Mouse (Mus musculus) adrenal gland, postnatal 10 days (tissue): ENCODE measurements around the gene E2f7. TPM values are rescaled to one million over a fixed set of nuclear protein-coding genes. Genes with fewer than 3 reads are reported as not detected.

Experiments used
- DNase-seq: peaks from one replicate; pipeline ENCODE4 v3.0.0; 2021; ENCODE audit warnings: mixed read lengths
- total RNA-seq, 2 experiments: library from RNA; stranded (reverse); gene quantifications; 2 replicates each; pipeline ENCODE4 v1.2.3; 2021

Gene E2f7
- total RNA-seq, 2 experiments from 2014 or later, result 6.4 to 9.9 TPM

DNA sequence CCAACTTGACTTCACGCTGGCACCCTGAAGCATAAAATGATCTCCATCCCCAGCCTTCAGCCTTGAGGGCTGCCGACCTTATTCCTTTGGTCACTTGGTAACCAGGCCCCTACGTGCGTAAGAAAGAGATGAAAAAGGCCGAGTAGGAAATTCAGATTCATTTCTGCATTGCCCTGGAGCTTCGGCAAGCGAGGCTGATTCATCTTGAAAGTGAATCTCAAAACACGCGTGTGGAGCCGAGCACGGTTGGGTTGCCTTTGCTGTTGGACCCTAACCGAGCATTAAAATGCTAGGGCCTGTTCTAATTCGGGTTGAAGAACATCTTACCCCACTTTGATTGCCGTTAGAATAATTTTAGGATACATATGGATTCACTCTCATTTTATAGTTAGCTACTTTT, 28.6 kb downstream of the E2f7 start:
- DNase-seq, result no peak

DNA sequence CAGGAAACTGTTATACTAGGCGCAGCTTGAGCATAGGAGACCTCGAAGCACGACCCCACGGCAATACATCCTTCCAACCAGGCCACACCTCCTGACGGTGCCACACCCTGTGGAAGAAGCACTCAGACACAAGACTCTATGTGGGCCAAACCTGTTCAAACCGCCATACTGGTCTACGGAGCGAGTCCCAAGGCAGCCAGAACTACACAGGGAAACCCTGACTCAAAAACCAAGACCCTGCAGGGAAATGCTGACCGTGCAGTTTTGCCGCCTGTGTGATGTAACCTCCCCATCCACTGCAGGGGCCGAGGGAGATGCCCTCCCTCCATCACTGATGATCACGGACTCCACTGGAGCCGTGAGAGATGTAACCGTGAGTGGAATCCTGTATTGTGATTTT, 36.5 kb downstream of the E2f7 start:
- no peak for DNase-seq

DNA sequence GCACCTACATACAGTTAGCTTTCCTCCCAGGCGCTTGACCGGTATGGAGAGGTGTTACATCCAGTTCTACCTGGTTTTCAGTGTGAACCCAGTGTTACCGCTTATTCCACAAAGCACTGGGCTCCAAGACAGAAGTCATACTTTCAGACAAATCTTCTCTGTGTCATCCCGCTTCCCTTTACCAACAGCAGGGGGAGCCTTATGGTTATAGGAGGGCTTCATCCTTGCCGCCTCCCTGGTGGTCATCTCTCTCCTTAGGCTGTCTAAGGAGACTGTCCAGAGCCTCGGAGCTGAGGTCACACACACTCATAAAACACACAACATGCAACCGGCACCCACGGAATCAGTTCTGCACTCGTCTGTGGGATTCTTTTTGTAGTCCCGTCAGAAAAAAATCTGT, 37.4 kb downstream of the E2f7 start:
- no peak for DNase-seq

DNA sequence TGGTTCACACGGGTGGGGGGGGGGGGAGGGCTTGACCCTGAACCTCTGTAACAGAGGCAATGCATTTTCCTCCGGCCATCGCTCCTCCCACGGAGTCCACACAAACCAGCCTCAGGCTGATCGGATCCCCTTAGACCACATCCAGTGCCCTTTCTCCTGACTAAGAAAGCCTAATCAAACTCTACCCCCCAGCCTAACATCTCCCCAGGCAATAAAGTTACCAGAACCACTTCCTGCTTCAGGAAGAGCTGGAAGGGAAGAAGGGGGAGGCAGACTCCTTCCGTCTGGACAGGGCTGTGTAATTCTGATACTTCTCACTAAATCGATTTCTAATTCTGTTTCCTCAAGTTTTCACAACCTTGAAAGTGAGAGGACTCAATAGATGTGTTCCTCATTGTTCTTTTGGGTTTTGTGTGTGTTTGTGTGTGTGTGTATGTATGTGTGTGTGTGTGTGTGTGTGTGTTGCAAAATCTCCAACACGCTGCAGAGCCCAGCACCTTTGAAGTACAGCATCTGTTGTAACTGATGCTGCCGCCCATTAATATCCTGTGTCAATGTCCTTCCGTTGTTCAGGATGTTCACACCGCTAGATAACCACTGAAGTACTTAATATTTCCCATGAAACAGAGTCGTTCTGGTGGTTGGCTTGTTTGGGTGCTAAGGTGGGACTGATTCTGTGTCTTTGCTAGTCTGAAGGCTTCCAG, 43.0 kb downstream of the E2f7 start:
- DNase-seq, result no peak

DNA sequence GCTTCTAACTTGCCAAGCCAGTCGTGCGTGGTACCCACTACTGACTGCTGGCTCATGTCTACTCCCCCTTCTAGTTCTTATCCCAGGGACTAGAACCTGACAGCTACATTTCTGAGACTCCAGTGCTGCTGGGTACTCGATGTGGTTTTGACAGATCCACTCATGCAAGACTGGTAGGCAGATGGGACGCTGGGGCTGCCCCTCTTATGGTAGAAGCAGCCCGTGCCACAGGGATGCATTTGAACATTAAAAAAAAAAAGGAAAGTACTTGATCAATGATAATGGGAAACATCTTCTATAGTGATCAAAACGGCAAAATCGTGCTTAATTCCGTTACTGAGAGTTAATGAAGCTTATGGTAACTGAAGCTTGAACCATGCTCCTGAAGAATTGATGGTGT, 44.4 kb downstream of the E2f7 start:
- no peak for DNase-seq

DNA sequence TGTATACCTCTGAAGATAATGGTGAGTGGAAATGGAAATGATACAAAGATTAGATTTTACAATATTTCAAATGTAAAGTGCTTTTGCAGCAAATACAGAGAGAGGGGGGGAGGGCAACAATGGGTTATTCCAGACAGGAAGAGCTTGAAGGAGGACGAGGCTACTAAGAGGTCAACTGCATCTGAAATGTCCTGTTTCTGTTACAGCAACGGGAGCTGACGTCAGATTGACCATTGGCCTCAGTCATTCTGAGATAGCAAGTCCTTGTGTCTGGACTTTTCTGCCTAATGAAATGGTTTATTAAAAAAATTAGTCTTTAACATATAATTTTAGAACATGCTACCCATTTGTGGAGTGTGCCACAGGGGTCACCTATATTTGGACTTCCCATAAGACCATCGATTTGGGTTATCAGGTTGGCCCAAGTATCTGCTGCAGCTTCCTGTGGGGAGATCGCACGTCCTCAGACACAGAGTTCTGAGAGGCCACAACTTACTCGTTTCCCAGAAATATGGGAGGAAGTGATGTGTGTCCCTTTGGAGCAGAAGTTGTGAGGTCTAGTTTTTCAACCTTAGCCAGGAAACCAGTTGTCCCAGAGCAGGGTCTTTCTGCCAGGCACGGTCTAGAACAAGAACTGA, 48.0 kb downstream of the E2f7 start:
- no peak for DNase-seq

DNA sequence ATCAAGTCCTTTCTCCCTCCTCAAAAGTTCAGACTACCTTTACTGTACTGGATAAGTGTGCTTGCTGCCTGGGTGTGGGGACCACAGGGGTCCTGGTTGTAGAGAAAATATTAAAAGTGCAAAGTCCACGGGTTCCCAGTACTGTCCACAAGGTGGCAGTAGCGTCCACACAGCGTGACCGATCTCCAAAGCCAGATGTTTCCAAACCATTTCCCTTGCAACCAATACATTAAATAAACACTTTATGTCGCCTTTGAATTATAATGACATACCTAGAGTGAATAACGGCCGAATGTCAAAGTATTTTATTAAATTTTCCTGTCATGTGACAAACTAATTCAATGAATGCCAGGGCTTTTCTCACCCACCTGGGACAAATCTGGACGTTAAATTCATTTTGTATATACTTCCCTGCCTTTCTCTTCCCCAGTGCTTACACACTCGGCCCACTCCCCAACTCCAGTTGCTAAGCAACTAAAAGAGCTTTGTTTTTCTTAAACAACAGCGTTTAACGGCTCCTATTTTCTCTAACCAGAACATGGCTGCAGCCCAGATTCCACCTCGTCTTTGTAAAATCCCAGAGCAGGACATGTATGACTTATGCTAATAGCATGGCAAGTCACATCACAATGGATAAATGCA, 49.4 kb downstream of the E2f7 start:
- DNase-seq, result peak; percentile 68

DNA sequence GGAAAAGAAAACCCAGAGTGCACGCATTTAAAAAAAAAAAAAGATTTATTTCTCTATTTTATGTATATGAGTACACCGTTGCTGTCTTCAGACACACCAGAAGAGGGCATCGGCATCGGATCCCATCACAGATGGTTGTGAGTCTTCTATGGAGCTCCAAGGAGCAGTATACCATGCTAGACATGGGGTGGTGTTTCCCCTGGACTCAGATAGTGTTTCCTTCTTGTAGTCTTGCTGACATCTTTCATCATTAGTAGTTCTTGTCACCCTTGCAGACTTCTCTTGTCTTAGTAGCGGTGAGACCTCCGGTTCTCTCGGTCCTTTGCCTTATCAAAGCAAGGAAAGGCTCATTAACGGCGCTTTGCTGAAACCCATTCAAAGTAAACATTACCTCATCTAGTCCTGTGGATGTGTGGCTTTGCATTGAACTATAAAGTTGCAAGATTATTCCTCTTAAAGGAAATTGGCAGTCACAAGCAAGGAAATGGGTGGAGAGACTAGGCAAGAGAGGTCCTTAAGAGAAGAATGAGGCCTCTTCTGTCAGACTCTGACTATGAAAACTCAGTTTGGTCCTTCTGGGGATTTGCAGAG, 50.1 kb downstream of the E2f7 start:
- no peak for DNase-seq

DNA sequence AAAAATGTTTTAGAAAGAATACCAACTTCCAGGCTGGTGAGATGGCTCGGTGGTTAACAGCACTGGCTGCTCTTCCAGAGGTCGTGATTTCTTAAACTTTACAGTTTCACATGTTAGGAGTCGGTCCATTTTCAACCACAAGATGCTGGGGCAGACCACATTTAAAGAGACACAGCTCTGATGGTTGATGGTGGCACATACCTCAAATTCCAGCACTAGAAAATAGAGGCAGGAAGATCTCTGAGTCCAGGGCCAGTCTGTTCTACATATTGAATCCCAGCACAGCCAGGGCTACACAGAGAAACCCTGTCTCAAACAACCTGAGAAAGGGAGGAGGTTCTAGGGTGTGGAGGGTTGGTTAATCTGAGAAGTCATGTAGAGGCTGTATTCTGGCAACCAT, 56.1 kb downstream of the E2f7 start:
- DNase-seq, result no peak

DNA sequence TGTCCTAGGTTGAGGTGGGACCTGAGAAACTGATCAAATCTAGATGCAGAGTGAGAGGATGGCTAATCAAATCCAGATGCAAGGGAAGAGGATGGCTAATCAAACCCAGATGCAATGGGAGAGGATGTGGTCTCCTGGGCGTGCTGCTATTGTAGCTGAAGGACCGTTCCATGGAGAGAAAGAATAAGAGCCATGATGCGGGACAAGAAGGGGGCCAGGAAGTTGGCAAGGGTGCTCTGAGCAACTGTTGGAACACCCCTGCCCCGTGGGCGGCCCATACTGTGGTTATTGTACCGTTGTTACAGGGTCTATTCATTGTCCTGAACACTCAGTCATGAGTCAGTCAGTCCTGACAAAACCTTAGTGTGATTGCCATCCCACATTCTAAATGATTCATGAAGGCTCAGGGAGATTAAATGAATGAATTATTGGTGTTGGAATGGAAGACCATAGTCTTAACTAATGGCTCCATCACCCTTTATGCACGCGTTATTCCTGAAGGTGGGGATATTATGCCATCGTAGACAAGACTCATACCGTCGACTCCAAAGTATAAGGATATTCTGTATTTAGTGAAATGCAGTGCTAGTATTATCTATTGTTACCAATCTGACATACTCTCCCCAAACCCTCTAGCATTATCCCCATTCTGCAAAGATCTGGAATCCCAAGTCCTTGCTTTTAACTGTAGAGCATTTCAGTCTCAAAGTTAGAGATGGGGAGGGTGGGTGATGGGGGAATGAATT, 59.2 kb downstream of the E2f7 start:
- DNase-seq, result no peak

DNA sequence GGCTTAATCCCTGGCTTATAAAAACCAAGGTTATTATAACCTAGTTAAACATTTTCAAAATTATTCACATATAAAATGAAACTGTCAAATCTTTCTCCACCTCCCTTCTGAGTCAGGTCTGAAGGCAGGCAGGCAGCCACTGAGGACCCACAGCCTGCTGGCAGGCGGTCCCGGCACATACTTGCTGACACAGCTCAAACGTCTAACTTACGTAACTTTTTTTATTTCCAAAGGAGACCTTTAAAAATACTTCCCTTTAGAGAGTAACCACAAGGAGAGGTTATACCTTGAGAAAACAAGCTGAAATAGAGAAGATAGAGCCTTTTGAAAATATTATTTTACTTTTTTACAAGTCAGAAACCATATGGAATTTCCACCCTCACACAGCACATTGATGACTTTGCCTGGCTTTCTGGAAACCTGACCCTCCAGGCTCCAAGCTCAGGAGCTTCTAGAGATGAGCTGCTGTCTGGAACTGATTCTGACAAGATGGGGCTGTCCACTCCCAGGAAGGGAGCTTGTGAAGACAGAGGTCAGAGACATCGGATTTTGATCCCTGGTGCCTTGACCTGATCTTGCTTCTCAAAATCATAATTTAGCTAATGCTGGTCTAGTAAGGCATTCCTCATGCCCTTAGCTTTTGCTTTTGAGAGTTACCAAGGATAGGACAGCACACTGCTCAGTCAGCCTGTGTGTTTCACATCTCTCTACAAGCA, 59.9 kb downstream of the E2f7 start:
- DNase-seq, result peak; percentile 42

DNA sequence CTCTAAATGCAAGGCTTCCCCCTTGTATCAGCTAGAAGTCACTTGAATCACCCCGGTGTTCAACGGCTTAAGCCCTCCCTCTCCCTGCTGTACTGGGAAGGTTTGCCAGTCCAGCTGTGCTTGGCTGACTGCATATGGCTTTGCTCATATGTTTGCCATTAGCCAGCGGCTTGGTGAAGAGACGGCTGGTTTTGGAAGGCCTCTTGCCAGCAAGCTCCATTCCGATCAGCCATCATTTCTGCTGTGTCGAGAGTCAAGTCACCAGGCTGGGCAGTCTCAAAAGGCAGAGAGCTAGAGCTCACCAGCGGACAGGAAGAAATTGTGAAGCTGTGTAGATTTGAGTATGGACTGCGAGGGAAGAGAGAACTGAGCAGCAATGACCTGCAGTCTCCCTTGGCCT, 61.2 kb downstream of the E2f7 start:
- DNase-seq, result no peak

DNA sequence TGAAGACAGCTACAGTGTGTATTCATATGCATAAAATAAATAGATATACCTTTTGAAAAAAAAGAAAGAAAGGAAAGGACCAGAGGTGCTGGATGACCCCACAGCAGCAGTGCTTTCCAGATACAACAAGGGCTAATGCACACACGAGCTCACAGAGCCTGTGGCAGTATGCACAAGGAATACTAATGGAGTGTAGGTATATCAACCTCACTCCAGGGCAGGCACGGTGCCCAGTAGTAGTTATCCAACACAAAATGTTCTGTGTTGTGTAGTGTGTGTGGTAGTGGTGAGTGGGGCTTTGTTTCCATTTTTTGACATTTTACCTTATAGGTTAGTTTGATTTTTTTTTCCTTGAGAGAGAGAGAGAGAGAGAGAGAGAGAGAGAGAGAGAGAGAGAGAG, 65.3 kb downstream of the E2f7 start:
- DNase-seq, result no peak

DNA sequence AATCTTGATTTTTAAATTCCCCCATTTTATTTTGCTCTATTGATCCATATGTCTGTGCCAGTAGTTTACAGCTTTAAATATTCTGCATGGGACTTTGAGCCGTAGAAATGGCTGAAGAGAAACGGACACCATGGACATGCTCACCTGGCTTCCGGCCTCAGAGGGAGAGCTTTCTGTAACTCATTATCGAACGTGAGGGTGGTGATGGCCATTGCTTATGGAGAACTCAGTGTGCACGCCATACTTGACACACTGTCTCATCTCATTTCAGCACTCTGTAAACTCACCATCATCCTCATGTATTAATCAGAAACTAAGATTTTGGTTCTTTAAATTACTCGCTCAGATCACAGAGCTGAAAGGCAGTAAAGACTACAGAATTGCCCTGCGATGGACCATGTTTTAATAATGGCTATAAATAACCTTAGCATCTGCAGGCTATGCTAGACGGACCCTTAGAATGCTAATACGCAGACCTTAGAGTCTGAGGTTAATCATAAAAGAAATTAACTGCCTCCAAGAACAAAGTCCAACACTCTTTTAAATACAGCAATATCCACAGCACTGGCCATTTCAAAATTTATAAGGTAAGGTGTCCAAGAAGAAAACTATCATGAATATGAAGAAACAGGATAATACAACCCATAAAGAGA, 66.1 kb downstream of the E2f7 start:
- DNase-seq, result no peak

DNA sequence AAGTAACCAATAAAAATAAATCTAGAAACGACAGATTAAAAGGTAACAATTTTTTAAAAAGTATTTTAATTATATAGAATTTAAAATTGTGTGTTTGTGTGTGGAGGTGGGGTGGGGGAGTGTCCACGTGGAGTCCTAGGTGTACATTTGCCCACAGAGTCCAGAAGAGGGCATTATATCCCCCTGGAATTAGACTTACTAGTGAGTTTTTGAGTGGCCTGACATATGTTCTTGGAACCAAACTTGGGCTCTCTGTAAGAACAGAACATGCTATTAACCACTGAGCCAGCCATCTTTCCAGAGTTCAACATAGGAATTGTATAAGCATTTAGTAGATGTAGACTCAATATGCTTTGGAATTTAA, 66.6 kb downstream of the E2f7 start:
- DNase-seq, result no peak

DNA sequence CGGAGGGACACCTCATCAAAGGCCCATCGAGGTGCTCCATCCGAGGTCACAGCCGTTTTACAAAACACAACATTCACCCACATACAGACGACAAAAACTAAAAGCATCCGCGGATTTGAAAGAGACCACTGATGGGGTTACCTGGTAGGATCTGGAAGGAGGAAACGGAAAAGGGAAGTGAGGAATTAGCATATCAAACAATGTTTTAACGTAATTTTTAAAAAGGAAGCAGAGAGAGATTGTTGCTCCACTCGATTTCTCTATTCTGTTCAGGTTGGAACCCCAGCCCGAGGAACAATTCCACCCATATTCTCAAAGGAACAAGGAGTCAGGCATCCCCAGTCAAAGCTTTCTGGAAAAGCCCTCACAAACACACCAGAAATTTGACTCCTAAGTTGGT, 75.9 kb downstream of the E2f7 start:
- no peak for DNase-seq

DNA sequence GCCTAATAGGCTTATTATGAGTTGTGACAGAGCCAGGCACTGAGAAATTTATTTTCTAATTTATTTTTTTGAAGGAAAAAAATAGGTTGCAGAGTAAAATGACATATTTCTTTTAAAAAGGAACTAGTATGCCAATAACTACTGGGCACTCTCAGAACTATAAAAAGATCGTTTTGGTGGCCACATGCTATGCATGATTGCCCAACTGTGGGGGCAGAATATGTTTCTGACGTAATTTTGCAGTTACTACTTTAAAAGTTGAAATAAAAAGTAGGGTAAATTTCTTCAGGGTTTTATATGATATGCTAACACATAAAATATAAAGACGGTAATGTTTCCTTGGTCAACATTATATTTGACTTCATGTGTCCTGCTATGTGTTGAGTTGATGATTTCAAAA, 76.5 kb downstream of the E2f7 start:
- DNase-seq, result no peak

DNA sequence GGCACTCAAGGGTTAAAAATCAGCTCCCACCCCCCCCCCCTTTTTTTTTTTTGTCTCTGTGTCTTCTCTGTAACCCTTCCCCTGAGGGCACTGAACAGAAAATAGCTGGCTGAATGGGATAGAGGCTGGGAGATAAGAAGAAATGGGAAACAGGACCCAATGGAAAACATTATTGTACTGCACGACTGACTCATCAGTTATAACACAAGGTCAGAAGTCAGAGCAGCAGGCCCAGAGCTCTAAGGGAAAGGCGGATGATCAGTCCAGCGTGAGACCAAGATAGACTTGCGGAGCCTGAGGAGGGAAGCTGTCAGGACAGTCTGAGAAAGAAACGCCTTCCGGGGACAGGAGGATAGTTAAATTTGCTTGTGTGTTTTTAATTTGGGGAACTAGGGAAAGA, 87.1 kb downstream of the E2f7 start:
- DNase-seq, result peak; percentile 18

DNA sequence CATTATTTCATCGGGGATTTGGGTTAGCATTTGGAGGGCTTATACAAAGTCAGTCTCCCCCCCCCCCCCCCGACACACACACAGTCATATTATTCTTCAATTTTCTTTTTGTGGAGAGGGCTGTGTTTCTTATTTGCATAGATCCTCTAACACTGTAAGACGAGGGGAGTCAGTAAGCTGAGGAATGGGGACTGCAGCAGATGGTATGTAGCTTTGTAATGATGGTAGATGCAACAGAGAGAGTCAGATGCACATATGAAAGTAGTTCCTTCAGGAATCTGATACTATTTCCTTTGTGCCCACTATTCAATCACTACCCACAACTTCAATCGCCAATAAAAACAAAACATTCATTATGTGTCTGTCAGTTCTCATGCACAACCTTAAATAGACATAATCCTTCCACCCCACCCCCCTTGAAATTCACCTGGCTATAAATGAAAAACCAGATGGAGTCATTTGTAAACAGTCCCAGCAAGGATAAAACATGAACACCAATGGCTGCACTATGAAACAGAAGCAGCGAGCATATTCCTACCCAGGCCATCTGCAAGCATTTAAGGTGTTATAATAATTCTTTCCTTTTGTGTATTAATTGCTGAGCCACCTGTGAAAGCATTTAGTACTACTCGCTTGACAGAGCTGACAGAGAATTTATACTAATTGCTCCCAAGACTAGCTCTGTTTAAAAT, 90.0 kb downstream of the E2f7 start:
- DNase-seq, result no peak
